Mouse (Mus musculus) CD8-positive naive resting alpha-beta T cell, adult 57 days (primary cell): Measurements from ENCODE around the gene Olfr635. TPM values are rescaled to one million over a fixed set of nuclear protein-coding genes. Genes with fewer than 3 reads are reported as not detected.

Experiments
- total RNA-seq: library from RNA; stranded (reverse); gene quantifications from one replicate; pipeline ENCODE4 v1.2.4, GENCODE M21; 2023

Gene Olfr635
- not detected for total RNA-seq

DNA sequence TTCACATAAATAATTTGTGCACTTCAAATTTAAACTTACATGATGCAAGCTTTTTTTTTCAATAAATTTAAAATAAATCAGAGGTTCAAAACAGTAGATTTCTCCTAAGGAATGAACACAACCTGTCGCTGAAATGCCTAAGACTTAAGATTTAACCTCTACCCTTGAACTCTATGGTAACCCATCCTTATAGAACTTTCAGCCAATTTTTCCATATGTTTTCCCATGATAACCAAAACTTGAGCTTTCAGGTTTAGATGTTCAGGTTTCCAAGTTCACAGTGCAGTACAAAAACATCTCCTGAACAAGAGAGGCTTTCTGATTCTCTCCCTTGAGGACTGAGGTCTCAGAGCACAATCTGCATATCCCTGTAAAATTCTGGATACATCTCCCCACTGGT, at the start of gene Olfr635:
Gene Olfr635, plus strand, starts transcription at position 301 of the 400 bp plus-strand sequence.

DNA sequence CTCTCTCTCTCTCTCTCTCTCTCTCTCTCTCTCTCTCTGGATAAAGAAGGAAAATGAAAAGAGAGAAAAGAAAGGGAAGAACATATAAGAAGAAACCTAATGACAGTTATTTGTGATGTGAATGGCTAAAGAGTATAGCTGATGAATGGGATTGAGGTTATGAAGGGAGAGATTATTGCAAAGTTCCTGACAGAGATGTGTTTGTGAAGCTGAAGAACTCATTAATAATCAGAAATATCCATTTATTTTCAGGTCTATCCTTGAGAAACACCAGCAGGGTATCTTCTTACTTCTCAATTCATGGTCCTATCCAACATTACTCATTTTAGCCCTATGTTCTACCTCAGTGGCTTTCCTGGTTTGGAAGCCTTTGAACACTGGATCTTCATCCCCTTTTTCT, 42.4 kb upstream of the Olfr635 start, which contains the start of gene Olfr631:
Gene Olfr631, plus strand, starts transcription at position 301 of the 400 bp plus-strand sequence.

DNA sequence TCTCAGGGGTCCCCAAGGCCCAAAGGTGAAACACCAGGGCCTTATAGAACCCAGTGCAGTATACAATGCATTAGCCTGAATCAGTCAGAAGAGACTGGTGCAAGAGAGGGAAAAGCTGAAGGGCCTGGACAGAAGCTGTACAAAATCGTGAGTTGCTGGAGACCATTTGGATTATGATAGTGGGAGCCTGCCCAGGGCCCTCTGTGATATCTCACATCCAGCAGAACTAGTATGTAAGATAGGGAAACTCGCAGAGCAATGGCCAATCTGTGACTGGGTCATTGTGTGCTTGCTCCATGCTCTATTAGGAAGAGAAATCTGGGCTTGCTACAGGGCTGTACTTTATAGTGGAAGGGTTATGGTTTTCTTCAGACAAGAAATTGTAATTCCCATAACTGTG, 36.7 kb upstream of the Olfr635 start, which contains the start of gene Olfr632:
Gene Olfr632, plus strand, starts transcription at position 84 of the 400 bp plus-strand sequence.

DNA sequence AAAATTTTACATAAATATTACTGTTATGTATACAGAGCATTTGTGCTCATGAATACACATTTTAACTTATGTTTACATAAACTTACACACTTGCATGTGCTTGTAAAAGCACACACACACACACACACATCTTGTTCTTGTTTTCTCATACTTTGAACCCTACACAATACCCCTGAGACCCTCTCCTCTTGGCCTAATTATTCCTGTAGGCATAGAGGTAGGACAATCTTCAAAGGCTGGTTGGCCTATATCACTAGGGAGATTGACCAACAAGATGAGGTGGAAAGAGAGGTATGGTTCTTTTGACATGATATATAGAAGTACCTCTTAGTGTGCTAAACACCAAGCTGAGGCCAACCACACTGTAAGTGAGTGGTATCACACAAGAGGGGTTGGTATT, 26.8 kb upstream of the Olfr635 start, which contains the start of gene Olfr633:
Gene Olfr633, plus strand, starts transcription at position 301 of the 400 bp plus-strand sequence.

DNA sequence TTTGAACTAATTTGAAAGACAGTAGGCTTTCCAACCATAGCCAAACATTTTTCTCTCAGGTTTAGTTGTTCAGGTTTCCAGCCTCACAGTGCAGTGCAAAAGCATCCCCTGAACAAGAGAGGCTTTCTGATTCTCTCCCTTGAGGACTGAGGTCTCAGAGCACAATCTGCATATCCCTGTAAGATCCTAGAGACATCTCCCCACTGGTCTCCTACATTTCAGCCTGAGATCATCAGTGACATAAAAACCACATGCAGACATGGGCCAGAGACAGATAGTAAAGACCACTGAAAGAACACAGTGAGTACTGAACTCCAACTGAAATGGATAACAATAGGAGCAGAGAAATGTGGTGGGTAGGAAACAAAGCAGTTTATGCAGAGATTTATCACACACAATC, 27.5 kb downstream of the Olfr635 start, which contains the start of gene Olfr638:
Gene Olfr638, plus strand, starts transcription at position 301 of the 400 bp plus-strand sequence.

DNA sequence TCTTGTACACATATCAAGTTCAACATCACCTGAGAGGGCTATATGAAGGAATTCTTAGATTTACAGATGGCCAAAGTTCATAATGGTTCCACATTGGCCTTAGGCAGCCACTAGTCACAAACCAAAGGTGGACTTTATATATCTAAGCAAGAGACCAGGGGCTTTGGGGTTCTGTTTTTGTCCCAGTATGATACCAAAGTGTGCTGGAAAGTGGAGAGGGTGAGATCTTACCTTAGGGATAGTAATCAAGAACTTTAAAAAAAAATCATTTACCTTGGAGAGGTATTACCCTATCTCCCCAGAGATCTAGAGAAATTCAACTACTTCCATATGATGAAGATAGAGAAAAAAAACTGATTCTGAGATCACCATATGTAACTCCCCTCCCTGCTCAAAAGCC, 46.3 kb downstream of the Olfr635 start, which contains the start of gene Olfr639:
Gene Olfr639, minus strand, starts transcription at position 101 of the 400 bp plus-strand sequence.

DNA sequence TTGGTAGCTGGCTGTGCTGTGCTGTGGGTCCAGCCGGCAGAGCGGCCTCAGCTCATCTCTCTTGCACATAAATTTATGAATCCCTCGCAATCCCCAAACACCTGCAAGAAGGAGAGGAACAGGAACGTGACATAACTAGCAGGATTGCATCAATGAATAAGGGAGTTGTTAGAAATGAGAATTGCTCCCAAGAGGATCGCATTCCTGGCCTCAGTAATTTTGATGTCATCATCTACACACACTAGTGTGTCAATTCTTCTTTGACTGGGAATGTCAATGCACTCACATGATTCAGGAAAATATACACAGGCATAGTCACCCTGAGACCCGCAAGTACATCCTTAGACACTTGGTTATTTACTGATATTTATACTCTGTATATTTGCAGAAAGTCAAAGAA, 54.5 kb downstream of the Olfr635 start, which contains the start of gene Olfr640:
Gene Olfr640, minus strand, starts transcription at position 101 of the 400 bp plus-strand sequence.

DNA sequence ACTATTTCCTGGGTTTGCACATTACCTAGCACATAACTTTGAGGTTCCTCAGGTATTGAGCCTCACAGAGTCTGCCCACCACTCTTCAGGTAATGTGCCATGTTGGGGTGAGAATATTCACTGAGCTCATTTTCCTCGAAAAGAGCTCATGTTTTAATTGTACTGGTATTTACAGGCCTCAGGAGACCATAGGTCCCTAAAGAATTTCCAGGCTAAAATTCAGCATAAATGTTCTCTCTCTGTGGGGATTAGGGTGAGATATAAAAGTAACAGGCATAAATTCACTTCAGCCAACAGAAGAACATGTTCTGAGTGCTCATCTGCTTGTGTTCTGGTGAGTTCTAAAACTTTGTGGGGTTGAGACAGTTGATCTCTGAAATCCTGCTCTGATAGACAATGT, 64.2 kb downstream of the Olfr635 start, which contains the start of gene Olfr641:
Gene Olfr641, plus strand, starts transcription at position 301 of the 400 bp plus-strand sequence.

Other genes with a start within 250 kb of the Olfr635 start
- not detected for gene Olfr628, start 240.8 kb upstream of the Olfr635 start, total RNA-seq
- not detected for gene Olfr629, start 226.2 kb upstream of the Olfr635 start, total RNA-seq
- gene Olfr630, start 213.8 kb upstream of the Olfr635 start, total RNA-seq, result not detected
- not detected for gene Olfr69, start 199.6 kb upstream of the Olfr635 start, total RNA-seq
- gene Olfr68, start 191.5 kb upstream of the Olfr635 start, total RNA-seq, result not detected
- gene Olfr67, start 179.3 kb upstream of the Olfr635 start, total RNA-seq, result not detected
- gene Hbb-bt, start 157.2 kb upstream of the Olfr635 start, total RNA-seq, result 328 TPM
- 2,192 TPM for gene Hbb-bs, start 143.1 kb upstream of the Olfr635 start, total RNA-seq
- gene Hbb-bh2, start 130.6 kb upstream of the Olfr635 start, total RNA-seq, result not detected
- gene Hbb-bh1, start 128.0 kb upstream of the Olfr635 start, total RNA-seq, result not detected
- not detected for gene Hbb-y, start 117.9 kb upstream of the Olfr635 start, total RNA-seq
- gene Olfr66, start 84.9 kb upstream of the Olfr635 start, total RNA-seq, result not detected
- not detected for gene Olfr64, start 76.7 kb upstream of the Olfr635 start, total RNA-seq
- not detected for gene Olfr65, start 67.7 kb upstream of the Olfr635 start, total RNA-seq
- not detected for gene Olfr631, start 42.3 kb upstream of the Olfr635 start, total RNA-seq
- not detected for gene Olfr632, start 36.8 kb upstream of the Olfr635 start, total RNA-seq
- gene Olfr633, start 26.7 kb upstream of the Olfr635 start, total RNA-seq, result not detected
- not detected for gene Olfr638, start 27.6 kb downstream of the Olfr635 start, total RNA-seq
- not detected for gene Olfr639, start 46.2 kb downstream of the Olfr635 start, total RNA-seq
- gene Olfr640, start 54.4 kb downstream of the Olfr635 start, total RNA-seq, result not detected
- not detected for gene Olfr641, start 64.3 kb downstream of the Olfr635 start, total RNA-seq
- gene Olfr642, start 81.5 kb downstream of the Olfr635 start, total RNA-seq, result not detected
- not detected for gene 4930516K23Rik, start 90.3 kb downstream of the Olfr635 start, total RNA-seq
- not detected for gene Olfr644, start 100.7 kb downstream of the Olfr635 start, total RNA-seq
- gene Olfr645, start 114.3 kb downstream of the Olfr635 start, total RNA-seq, result not detected
- not detected for gene Olfr646, start 133.7 kb downstream of the Olfr635 start, total RNA-seq
- not detected for gene Ubqln5, start 158.7 kb downstream of the Olfr635 start, total RNA-seq
- not detected for gene Olfr643, start 166.3 kb downstream of the Olfr635 start, total RNA-seq
- gene Ubqln3, start 172.1 kb downstream of the Olfr635 start, total RNA-seq, result not detected
- not detected for gene Ubqlnl, start 179.4 kb downstream of the Olfr635 start, total RNA-seq
- not detected for gene Olfm5, start 193.7 kb downstream of the Olfr635 start, total RNA-seq
- gene Olfr648, start 212.2 kb downstream of the Olfr635 start, total RNA-seq, result not detected
- not detected for gene Olfr649, start 224.8 kb downstream of the Olfr635 start, total RNA-seq
- gene Trim6, start 247.6 kb downstream of the Olfr635 start, total RNA-seq, result not detected